ENCODE assay signal across 13 mouse cellular contexts in the genomic region with DNA sequence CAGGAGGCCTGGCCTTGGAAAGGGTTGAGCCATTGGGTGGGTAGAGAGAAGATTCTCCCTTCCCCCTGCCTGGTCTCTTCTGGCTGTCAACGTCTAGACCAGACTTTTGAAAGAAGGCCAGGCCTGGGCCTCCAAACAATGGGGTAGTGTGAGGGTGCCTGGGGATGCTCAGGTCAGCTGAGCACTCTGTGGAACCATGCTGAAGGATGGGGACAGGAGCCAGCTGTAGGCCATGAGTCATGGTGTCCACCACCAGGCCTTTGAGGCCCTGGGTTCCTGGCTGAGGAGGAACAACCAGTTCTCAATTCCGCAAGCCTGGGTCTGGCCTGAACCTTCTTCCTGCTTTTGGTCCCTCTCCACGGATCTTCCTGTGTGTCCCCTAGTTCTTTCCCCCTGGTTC. TPM values are rescaled to one million over a fixed set of nuclear protein-coding genes. Genes with fewer than 3 reads are reported as not detected.
DNase-seq lines count a peak whose midpoint lies in the region; ATAC-seq and TF ChIP-seq lines count a peak whose summit lies in the region.
"Had no signal": no experiment of that assay in that cellular context is flagged by ENCODE, and none has a peak within 500 bp of the region (broad histone marks: within the 10 kb centered on the region; RNA-seq: fewer than 3 reads in every experiment).

No protein-coding gene starts in this region.

- H3K27ac ChIP-seq in heart, postnatal 0 days (ENCODE audit: low read depth), result peak overlapping the region; percentile 46; the same call in 1 of the 2 replicates
- H3K27ac ChIP-seq: forebrain, embryonic 10.5 days; liver, embryonic 14.5 days had no signal

- no peaks in the 10 kb centered on the region for H3K9me3 ChIP-seq in heart, postnatal 0 days (replicated peaks; ENCODE audit: control insufficient read depth, low read length)
- H3K9me3 ChIP-seq: forebrain, embryonic 10.5 days had no signal

- TF ChIP-seq EP300 in heart, postnatal 0 days (IDR thresholded peaks at IDR 0.05; ENCODE audit: low read depth), result no peak

- no peak overlapping the region for H3K4me2 ChIP-seq in heart, postnatal 0 days (ENCODE audit: low read depth, low read length)

- H3K4me1 ChIP-seq in heart, postnatal 0 days (ENCODE audit: control insufficient read depth, insufficient read depth), result no peaks in the 10 kb centered on the region

- WGBS in heart, postnatal 0 days, result 49% methylated on average over 3 of the region's 3 CpGs

- H3K4me3 ChIP-seq in heart, postnatal 0 days (ENCODE audit: low read depth, low read length), result no peak overlapping the region
- H3K4me3 ChIP-seq: forebrain, embryonic 10.5 days had no signal

- H3K9ac ChIP-seq in heart, postnatal 0 days (replicated peaks; ENCODE audit: low read depth, low read length), result no peak overlapping the region
- H3K9ac ChIP-seq: liver, embryonic 14.5 days had no signal

- ATAC-seq in heart, postnatal 0 days (ENCODE audit: insufficient read depth, low read depth), result peak; percentile 76
- peak; percentile 37 for ATAC-seq in neutrophil, adult 5-6 weeks (ENCODE audit: extremely low read depth, insufficient number of reproducible peaks, low FRiP score, poor library complexity, severe bottlenecking)
- ATAC-seq: intestine, postnatal 0 days had no signal

- H3K36me3 ChIP-seq in heart, postnatal 0 days (replicated peaks; ENCODE audit: control insufficient read depth, insufficient read depth, low read length), result no peaks in the 10 kb centered on the region
- H3K36me3 ChIP-seq: forebrain, embryonic 10.5 days had no signal

- TF ChIP-seq CTCF in heart, postnatal 0 days (IDR thresholded peaks at IDR 0.05; ENCODE audit: low read depth), result no peak

- H3K27me3 ChIP-seq in heart, postnatal 0 days (ENCODE audit: control insufficient read depth, insufficient read depth, low read length), result no peaks in the 10 kb centered on the region
- H3K27me3 ChIP-seq: CH12.LX had no signal

- DNase-seq in cerebellum, adult 11-12 months, result peak; percentile 31
- no peak for DNase-seq in cerebellum, adult 9-10 months
- peak; percentile 27 for DNase-seq in retina, postnatal 1 day
- no peak for DNase-seq in retina, embryonic 14.5 days (ENCODE audit: low spot score)
- DNase-seq in heart, postnatal 0 days (ENCODE audit: low spot score), result peak; percentile 35
- no peak for DNase-seq in embryo, embryonic 10.5 days (ENCODE audit: low spot score)
- DNase-seq in right cerebral cortex, postnatal 14 days, result no peak
- DNase-seq: thymus, postnatal 4 days had no signal

RNA-seq across cellular contexts. Expression of a gene that starts 8.2 kb away (rescaled TPM):
- 5.3 and 8.2 TPM in 2 replicates for total RNA-seq in heart, postnatal 0 days (2014; rRNA removed; ENCODE audit: low replicate concordance)
- 1.5 and 1.6 TPM in 2 replicates for polyA plus RNA-seq in heart, postnatal 0 days (2015; fragmentation: Nextera tagmentation; extraction: Ambion mirVana)
- total RNA-seq in neutrophil, adult 5-6 weeks (2017), result 105 and 107 TPM in 2 replicates

RNA-seq across cellular contexts. Expression of a gene that starts 20.0 kb away (rescaled TPM):
- total RNA-seq in heart, postnatal 0 days (2014; rRNA removed; ENCODE audit: low replicate concordance), result 11.9 and 15.3 TPM in 2 replicates
- polyA plus RNA-seq in heart, postnatal 0 days (2015; fragmentation: Nextera tagmentation; extraction: Ambion mirVana), result 9.1 and 11.9 TPM in 2 replicates
- total RNA-seq in neutrophil, adult 5-6 weeks (2017), result 69.4 and 75.8 TPM in 2 replicates

RNA-seq across cellular contexts. Expression of a gene that starts 39.6 kb away (rescaled TPM):
- total RNA-seq in heart, postnatal 0 days (2014; rRNA removed; ENCODE audit: low replicate concordance), result 203 and 246 TPM in 2 replicates
- 100 and 104 TPM in 2 replicates for polyA plus RNA-seq in heart, postnatal 0 days (2015; fragmentation: Nextera tagmentation; extraction: Ambion mirVana)
- 399 and 418 TPM in 2 replicates for total RNA-seq in neutrophil, adult 5-6 weeks (2017)

Comparison
In these comparisons a context has a peak if more than half of its experiments do, and no peak if none do; other contexts are left out.
1. DNase-seq: peak in cerebellum, adult 11-12 months (single experiment), retina, postnatal 1 day (single experiment) and heart, postnatal 0 days (single experiment); none in cerebellum, adult 9-10 months (single experiment), retina, embryonic 14.5 days (single experiment), embryo, embryonic 10.5 days (single experiment) and right cerebral cortex, postnatal 14 days (single experiment).
2. RNA of a gene that starts 8.2 kb away (total RNA-seq): 105 to 107 TPM in neutrophil, adult 5-6 weeks; 5.3 to 8.2 TPM in heart, postnatal 0 days; every median in the first group is over 10 times any median in the second.